Mouse (Mus musculus): ENCODE measurements around the gene Rpl14. TPM values are rescaled to one million over a fixed set of nuclear protein-coding genes. Genes with fewer than 3 reads are reported as not detected.

The Rpl14 gene
- polyA plus RNA-seq, 2 experiments = 556 to 571 TPM

- peak; percentile 51 for ATAC-seq (ENCODE audit: insufficient read depth)
- H3K4me3 ChIP-seq (ENCODE audit: insufficient read depth in 1 of 2, low read depth in 2 of 2, low read length in 2 of 2) = no peak overlapping the region
- H3K27ac ChIP-seq = no peak overlapping the region
Observed at GRCm38 (mm10) chr9:120602839-120603511, 31.7 kb downstream of the Rpl14 start.

GRCm38 (mm10) chr9:120603512-120603908 lies 32.3 kb downstream of the Rpl14 start:
- Histone ChIP-seq H3K36me3 (replicated peaks; ENCODE audit: control insufficient read depth, insufficient read depth, low read depth) (no peaks in the 10 kb centered on the region), H3K27ac (no peak overlapping the region), H3K9ac (replicated peaks) (no peak overlapping the region), H3K4me3 (ENCODE audit: insufficient read depth in 1 of 2, low read depth in 2 of 2, low read length in 2 of 2) (no peak overlapping the region), H3K27me3 (ENCODE audit: control insufficient read depth, insufficient read depth, low read length) (no peaks in the 10 kb centered on the region), H3K4me1 (replicated peaks; ENCODE audit: control insufficient read depth in 2 of 2, insufficient read depth in 2 of 2, low read length in 1 of 2) (0 out of 4 replicates have a peak, but pooled peaks cover 0 to 2% of the 10 kb centered on the region in 2 experiments), H3K9me3 (ENCODE audit: control insufficient read depth, low read length) (peaks cover 4% of the 10 kb centered on the region; the same call in 1 of the 2 replicates), H3K4me2 (ENCODE audit: low read depth) (no peak overlapping the region)
- 53% methylated on average over 10 of the region's 10 CpGs for WGBS (ENCODE audit: insufficient replicate concordance)
- ATAC-seq (ENCODE audit: insufficient read depth) (no peak), DNase-seq (ENCODE audit: low read depth in 3 of 3, low spot score in 3 of 3) (no peak)
- TF ChIP-seq CTCF (IDR thresholded peaks at IDR 0.05; ENCODE audit: low read depth) = no peak
- no peak for TF ChIP-seq EP300 (IDR thresholded peaks at IDR 0.05; ENCODE audit: low read depth)

More at GRCm38 (mm10) chr9:120602839-120603511, 31.7 kb downstream of the Rpl14 start:
- Histone ChIP-seq H3K4me1 (replicated peaks; ENCODE audit: control insufficient read depth in 2 of 2, insufficient read depth in 2 of 2, low read length in 1 of 2) (0 out of 4 replicates have a peak, but pooled peaks cover 0 to 2% of the 10 kb centered on the region in 2 experiments), H3K4me2 (ENCODE audit: low read depth) (peak overlapping the region; percentile 38), H3K27me3 (ENCODE audit: control insufficient read depth, insufficient read depth, low read length) (no peaks in the 10 kb centered on the region), H3K9ac (replicated peaks) (no peak overlapping the region), H3K9me3 (ENCODE audit: control insufficient read depth, low read length) (peaks cover 4% of the 10 kb centered on the region; the same call in 1 of the 2 replicates), H3K36me3 (replicated peaks; ENCODE audit: control insufficient read depth, insufficient read depth, low read depth) (no peaks in the 10 kb centered on the region)
- no peak for TF ChIP-seq EP300 (IDR thresholded peaks at IDR 0.05; ENCODE audit: low read depth)
- peak; percentile 95 for TF ChIP-seq CTCF (IDR thresholded peaks at IDR 0.05; ENCODE audit: low read depth)
- WGBS (ENCODE audit: insufficient replicate concordance) = 17% methylated on average over 23 of the region's 23 CpGs
- no peak for DNase-seq (ENCODE audit: low read depth in 3 of 3, low spot score in 3 of 3)

- Histone ChIP-seq H3K27ac (no peak overlapping the region), H3K27me3 (ENCODE audit: control insufficient read depth, insufficient read depth, low read length) (no peaks in the 10 kb centered on the region), H3K4me3 (ENCODE audit: insufficient read depth in 1 of 2, low read depth in 2 of 2, low read length in 2 of 2) (no peak overlapping the region), H3K9ac (replicated peaks) (no peak overlapping the region), H3K36me3 (replicated peaks; ENCODE audit: control insufficient read depth, insufficient read depth, low read depth) (no peaks in the 10 kb centered on the region), H3K4me2 (ENCODE audit: low read depth) (no peak overlapping the region), H3K4me1 (replicated peaks; ENCODE audit: control insufficient read depth in 2 of 2, insufficient read depth in 2 of 2, low read length in 1 of 2) (0 out of 4 replicates have a peak, but pooled peaks cover 0 to 2% of the 10 kb centered on the region in 2 experiments), H3K9me3 (ENCODE audit: control insufficient read depth, low read length) (peaks cover 4% of the 10 kb centered on the region; the same call in 1 of the 2 replicates)
- DNase-seq (ENCODE audit: low read depth in 3 of 3, low spot score in 3 of 3) (no peak), ATAC-seq (ENCODE audit: insufficient read depth) (no peak)
- 53% methylated on average over 12 of the region's 12 CpGs for WGBS (ENCODE audit: insufficient replicate concordance)
- TF ChIP-seq CTCF (IDR thresholded peaks at IDR 0.05; ENCODE audit: low read depth) (no peak), EP300 (IDR thresholded peaks at IDR 0.05; ENCODE audit: low read depth) (no peak)
Observed at GRCm38 (mm10) chr9:120603956-120604355, 32.7 kb downstream of the Rpl14 start.

GRCm38 (mm10) chr9:120611055-120611454 lies 39.8 kb downstream of the Rpl14 start:
- H3K4me3 ChIP-seq (ENCODE audit: insufficient read depth in 1 of 2, low read depth in 2 of 2, low read length in 2 of 2) = no peak overlapping the region
- ATAC-seq (ENCODE audit: insufficient read depth) = no peak
- no peak for TF ChIP-seq CTCF (IDR thresholded peaks at IDR 0.05; ENCODE audit: low read depth)
- TF ChIP-seq EP300 (IDR thresholded peaks at IDR 0.05; ENCODE audit: low read depth) = no peak

GRCm38 (mm10) chr9:120614059-120614458 lies 42.8 kb downstream of the Rpl14 start:
- no peak for ATAC-seq (ENCODE audit: insufficient read depth)
- H3K4me1 ChIP-seq (replicated peaks; ENCODE audit: control insufficient read depth in 2 of 2, insufficient read depth in 2 of 2, low read length in 1 of 2) = no peaks in the 10 kb centered on the region
- H3K4me2 ChIP-seq (ENCODE audit: low read depth) = no peak overlapping the region
- TF ChIP-seq EP300 (IDR thresholded peaks at IDR 0.05; ENCODE audit: low read depth) (no peak), CTCF (IDR thresholded peaks at IDR 0.05; ENCODE audit: low read depth) (no peak)
- 71% methylated on average over 6 of the region's 6 CpGs for WGBS (ENCODE audit: insufficient replicate concordance)
- no peaks in the 10 kb centered on the region for H3K36me3 ChIP-seq (replicated peaks; ENCODE audit: control insufficient read depth, insufficient read depth, low read depth)
- no peak overlapping the region for H3K9ac ChIP-seq (replicated peaks)
- H3K27me3 ChIP-seq (ENCODE audit: control insufficient read depth, insufficient read depth, low read length) = no peaks in the 10 kb centered on the region
- no peak for DNase-seq (ENCODE audit: low read depth in 3 of 3, low spot score in 3 of 3)
- no peak overlapping the region for H3K4me3 ChIP-seq (ENCODE audit: insufficient read depth in 1 of 2, low read depth in 2 of 2, low read length in 2 of 2)
- no peak overlapping the region for H3K27ac ChIP-seq
- no peaks in the 10 kb centered on the region for H3K9me3 ChIP-seq (ENCODE audit: control insufficient read depth, low read length)

More at GRCm38 (mm10) chr9:120611055-120611454, 39.8 kb downstream of the Rpl14 start:
- Histone ChIP-seq H3K4me1 (replicated peaks; ENCODE audit: control insufficient read depth in 2 of 2, insufficient read depth in 2 of 2, low read length in 1 of 2) (no peaks in the 10 kb centered on the region), H3K27ac (no peak overlapping the region), H3K27me3 (ENCODE audit: control insufficient read depth, insufficient read depth, low read length) (no peaks in the 10 kb centered on the region), H3K4me2 (ENCODE audit: low read depth) (no peak overlapping the region), H3K9me3 (ENCODE audit: control insufficient read depth, low read length) (peaks cover 4% of the 10 kb centered on the region; the same call in 1 of the 2 replicates), H3K9ac (replicated peaks) (no peak overlapping the region), H3K36me3 (replicated peaks; ENCODE audit: control insufficient read depth, insufficient read depth, low read depth) (no peaks in the 10 kb centered on the region)
- no peak for DNase-seq (ENCODE audit: low read depth in 3 of 3, low spot score in 3 of 3)
